Mouse (Mus musculus) hindbrain, embryonic 11.5 days (tissue): ENCODE measurements at regions not wholly inside any gene's neighbourhood (a gene's known extent, or its start where the extent isn't known, plus 50 kb on each side); places are given as distances from the start of the nearest gene placed in this dataset.

ENCODE experiments used
- ATAC-seq: fragments of 200-750 bp; cut with Nextera tagmentation; 2 replicates; pipeline ENCODE4 v1.8.0; 2017; ENCODE audit warnings: mild to moderate bottlenecking, moderate TSS enrichment, moderate library complexity; ENCODE audit not compliant: low FRiP score
- DNase-seq: peaks from one replicate; pipeline ENCODE4 v3.0.0-alpha.2; 2015; ENCODE audit warnings: low spot score
- H3K27ac ChIP-seq: fragments of 300-500 bp; sonication (generic); 2 replicates; pipeline ENCODE4 v1.5.1; 2014; ENCODE audit warnings: mild to moderate bottlenecking, low read depth, low read length
- H3K27me3 ChIP-seq: fragments of 300-500 bp; sonication (generic); 2 replicates; pipeline ENCODE4 v1.6.1; 2014; ENCODE audit warnings: mild to moderate bottlenecking, low read length, moderate library complexity, mixed read lengths; ENCODE audit not compliant: control insufficient read depth, insufficient read depth
- H3K36me3 ChIP-seq: fragments of 300-500 bp; sonication (generic); 2 replicates; pipeline ENCODE4 v1.6.1; 2014; ENCODE audit warnings: mild to moderate bottlenecking, low read length, moderate library complexity, mixed read lengths; ENCODE audit not compliant: control insufficient read depth, insufficient read depth
- H3K4me1 ChIP-seq: fragments of 300-500 bp; sonication (generic); replicated peaks from 2 replicates; pipeline ENCODE4 v1.6.1; 2014; ENCODE audit warnings: low read length, mixed read lengths; ENCODE audit not compliant: control insufficient read depth, insufficient read depth
- H3K4me2 ChIP-seq: fragments of 300-500 bp; sonication (generic); replicated peaks from 2 replicates; pipeline ENCODE4 v1.6.1; 2014; ENCODE audit warnings: mild to moderate bottlenecking, low read depth, low read length
- H3K4me3 ChIP-seq: fragments of 300-500 bp; sonication (generic); 2 replicates; pipeline ENCODE4 v1.5.1; 2014; ENCODE audit warnings: low read depth, low read length
- H3K9ac ChIP-seq: fragments of 300-500 bp; sonication (generic); 2 replicates; pipeline ENCODE4 v1.6.1; 2014; ENCODE audit warnings: low read depth, low read length
- H3K9me3 ChIP-seq: fragments of 300-500 bp; sonication (generic); 2 replicates; pipeline ENCODE4 v1.6.1; 2016; ENCODE audit warnings: low read length; ENCODE audit not compliant: control insufficient read depth
- WGBS: fragments of 180-500 bp; shearing (Covaris S2); extraction: QIAGEN DNeasy Blood & Tissue Kit; methylation state at CpG from one replicate; pipeline ENCODE4 v1.1.7; 2014; 5-methylcytosine and 5-hydroxymethylcytosine counted together

DNA sequence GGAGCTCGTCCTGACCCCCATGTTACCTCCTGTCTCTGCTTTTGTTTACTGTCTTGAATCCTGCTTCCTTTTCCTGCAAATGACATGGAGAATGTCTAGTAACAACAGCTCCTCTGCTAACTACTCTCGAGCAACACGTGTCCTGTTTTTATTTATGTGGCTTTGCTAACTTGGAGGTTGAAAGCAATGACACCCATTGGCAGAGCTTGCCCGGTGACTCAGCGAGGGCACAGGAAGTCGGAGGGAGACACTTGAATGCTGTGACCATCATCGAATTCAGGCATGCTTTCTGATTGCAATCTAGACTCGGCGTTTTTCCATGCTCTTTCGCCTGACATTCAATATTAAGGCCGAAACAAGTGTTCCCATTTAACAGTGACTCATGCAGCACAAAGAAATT is 192.7 kb upstream of the Bmper start:
- ATAC-seq (no peak), DNase-seq (no peak)
- no peak overlapping the region for H3K4me3 ChIP-seq
- H3K4me2 ChIP-seq: no peak overlapping the region
- H3K9ac ChIP-seq: no peak overlapping the region
- 77% methylated on average over 11 of the region's 11 CpGs for WGBS
- H3K27me3 ChIP-seq: no peaks in the 10 kb centered on the region; the same call in 1 of the 2 replicates
- H3K27ac ChIP-seq: no peak overlapping the region
- H3K36me3 ChIP-seq: no peaks in the 10 kb centered on the region
- no peaks in the 10 kb centered on the region for H3K4me1 ChIP-seq
- H3K9me3 ChIP-seq: no peaks in the 10 kb centered on the region

DNA sequence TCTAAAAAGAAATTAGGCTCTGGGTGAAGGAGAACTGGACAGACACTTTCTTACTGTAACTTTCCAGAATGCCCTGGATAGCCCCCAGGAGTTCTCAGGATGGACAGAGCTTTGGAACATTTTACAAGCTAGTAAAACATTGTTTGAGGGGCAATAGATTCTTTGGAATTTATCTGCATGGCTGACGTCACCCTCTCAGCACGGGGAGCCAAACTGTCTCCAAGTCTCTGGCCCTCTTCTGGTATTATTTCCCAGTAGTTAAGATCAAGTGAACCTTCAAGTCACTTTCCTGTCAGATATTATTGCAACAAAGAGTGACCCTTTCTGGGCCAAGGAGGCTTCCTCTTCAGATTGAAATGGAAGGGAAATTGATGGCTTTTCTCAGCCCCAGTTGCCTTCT is 192.3 kb upstream of the Bmper start:
- H3K4me1 ChIP-seq: no peaks in the 10 kb centered on the region

DNA sequence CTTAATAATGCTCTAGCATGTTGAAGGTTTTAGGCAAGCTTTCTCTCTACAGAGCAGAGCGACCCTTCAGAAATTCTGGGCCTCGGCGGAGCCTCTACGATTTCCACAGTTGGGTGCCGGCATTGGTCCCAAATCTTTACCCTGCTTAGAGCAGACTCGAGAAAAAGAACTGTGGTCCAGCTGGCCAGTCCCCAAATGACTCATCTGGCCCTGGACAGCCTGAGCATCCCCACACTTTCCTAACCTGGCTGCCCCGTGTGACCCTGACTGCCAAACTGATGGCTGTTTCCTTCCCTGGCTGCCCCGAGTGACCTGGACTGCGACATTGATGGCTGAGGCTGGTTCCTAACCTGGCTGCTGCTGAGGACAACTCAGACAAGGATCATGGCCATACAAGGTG is 191.0 kb upstream of the Bmper start:
- Histone ChIP-seq H3K9ac (no peak overlapping the region), H3K4me2 (no peak overlapping the region), H3K9me3 (no peaks in the 10 kb centered on the region), H3K27ac (no peak overlapping the region), H3K27me3 (no peaks in the 10 kb centered on the region; the same call in 1 of the 2 replicates), H3K4me3 (no peak overlapping the region), H3K4me1 (peaks cover 4% of the 10 kb centered on the region), H3K36me3 (no peaks in the 10 kb centered on the region)
- WGBS: 87% methylated on average over 9 of the region's 9 CpGs
- ATAC-seq (no peak), DNase-seq (no peak)

More for the DNA sequence above, 192.3 kb upstream of the Bmper start:
- Histone ChIP-seq H3K4me2 (no peak overlapping the region), H3K27me3 (no peaks in the 10 kb centered on the region; the same call in 1 of the 2 replicates), H3K9ac (no peak overlapping the region), H3K9me3 (no peaks in the 10 kb centered on the region), H3K27ac (no peak overlapping the region), H3K36me3 (no peaks in the 10 kb centered on the region), H3K4me3 (no peak overlapping the region)
- DNase-seq: no peak
- WGBS: 66% methylated on average over 2 of the region's 2 CpGs
- ATAC-seq: no peak

DNA sequence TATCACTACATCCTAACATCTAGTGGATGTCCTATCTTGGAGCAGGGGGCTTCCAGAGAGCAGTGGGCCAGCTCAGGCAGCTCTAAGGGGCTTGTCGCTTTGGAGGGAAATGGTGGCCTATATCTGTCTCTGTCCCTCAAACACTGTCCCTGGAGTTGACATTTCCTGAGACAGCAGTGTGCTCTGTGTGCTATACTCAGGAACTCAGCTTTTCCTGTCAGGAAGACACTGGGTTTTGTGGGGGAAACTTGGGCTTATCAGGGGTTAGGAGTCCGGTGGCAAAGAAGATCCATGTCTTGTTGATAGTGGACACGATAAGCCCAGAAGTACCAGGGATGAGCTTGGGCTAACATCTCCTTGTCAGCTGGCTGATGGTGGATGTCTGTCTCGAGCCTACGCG is 187.6 kb upstream of the Bmper start:
- no peak overlapping the region for H3K27ac ChIP-seq
- ATAC-seq (no peak), DNase-seq (no peak)
- no peak overlapping the region for H3K9ac ChIP-seq
- no peaks in the 10 kb centered on the region for H3K9me3 ChIP-seq
- 70% methylated on average over 6 of the region's 6 CpGs for WGBS
- no peaks in the 10 kb centered on the region for H3K36me3 ChIP-seq
- H3K4me2 ChIP-seq: no peak overlapping the region
- H3K27me3 ChIP-seq: no peaks in the 10 kb centered on the region; the same call in 1 of the 2 replicates
- H3K4me3 ChIP-seq: no peak overlapping the region
- H3K4me1 ChIP-seq: peaks cover 4% of the 10 kb centered on the region

DNA sequence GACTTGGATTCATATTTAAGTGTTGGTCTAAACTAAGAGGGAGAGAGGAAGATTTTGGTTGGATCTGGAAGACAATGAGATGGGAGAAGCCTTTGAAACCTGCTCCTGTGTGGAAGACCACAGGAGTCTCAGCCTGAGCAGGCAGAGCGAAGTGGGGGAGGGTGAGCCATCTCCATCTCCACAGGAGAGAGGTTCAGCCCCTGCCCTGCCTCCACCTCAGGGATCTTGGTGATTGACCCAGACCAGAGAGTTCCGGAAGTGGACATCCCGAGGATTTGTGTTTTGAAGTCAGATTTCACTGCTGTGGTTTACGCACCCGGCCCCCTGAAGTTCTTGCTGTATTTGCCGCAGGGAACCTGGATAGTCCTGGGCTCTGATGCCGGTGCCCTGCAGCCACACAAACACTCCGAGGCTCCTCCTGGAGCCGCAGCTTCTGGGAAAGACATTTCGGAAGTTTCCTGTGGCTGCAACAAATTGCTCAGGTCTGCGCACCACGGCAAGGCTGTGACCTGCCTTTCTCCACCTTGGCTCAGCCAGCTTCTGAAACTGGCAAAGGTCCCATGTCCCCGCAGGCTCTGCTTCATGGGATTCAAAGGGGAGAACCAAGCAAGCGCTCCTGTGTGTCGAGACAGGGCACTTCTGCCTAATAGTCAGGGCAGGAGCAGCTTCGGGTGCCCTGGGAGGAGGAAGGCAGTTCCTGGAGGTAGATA is 186.8 kb upstream of the Bmper start:
- H3K4me1 ChIP-seq: peaks cover 4% of the 10 kb centered on the region
- no peaks in the 10 kb centered on the region for H3K9me3 ChIP-seq
- H3K27me3 ChIP-seq: no peaks in the 10 kb centered on the region; the same call in 1 of the 2 replicates
- no peak overlapping the region; the same call in 1 of the 2 replicates for H3K9ac ChIP-seq
- no peak overlapping the region for H3K4me3 ChIP-seq
- H3K36me3 ChIP-seq: no peaks in the 10 kb centered on the region
- no peak overlapping the region for H3K27ac ChIP-seq
- ATAC-seq (no peak), DNase-seq (peak; percentile 38)
- 11% methylated on average over 16 of the region's 16 CpGs for WGBS
- peak overlapping the region; percentile 25 for H3K4me2 ChIP-seq

DNA sequence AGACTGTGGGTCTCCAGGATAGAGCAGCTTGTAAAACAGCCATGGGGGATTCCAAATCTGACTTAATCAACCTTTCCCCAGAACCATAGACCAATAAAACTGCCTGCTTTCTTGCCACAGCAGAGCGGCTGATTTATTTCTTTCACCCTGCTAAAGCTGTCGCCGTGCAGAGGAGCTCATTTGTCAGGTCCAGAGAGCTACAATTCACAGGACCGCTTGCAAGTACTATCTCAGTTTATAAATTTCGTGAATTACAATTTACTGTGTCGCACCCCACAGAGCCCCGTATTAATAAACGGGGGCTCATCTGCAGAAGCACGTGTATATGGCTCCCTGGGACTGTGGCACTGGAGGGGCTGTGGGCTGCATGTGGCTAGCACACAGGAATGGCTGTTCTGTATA is 185.4 kb upstream of the Bmper start:
- 66% methylated on average over 9 of the region's 9 CpGs for WGBS
- H3K4me1 ChIP-seq: peaks cover 4% of the 10 kb centered on the region
- ATAC-seq: peak; percentile 48; the same call in 1 of the 2 replicates
- H3K9ac ChIP-seq: no peak overlapping the region
- no peak overlapping the region for H3K4me2 ChIP-seq
- H3K27me3 ChIP-seq: no peaks in the 10 kb centered on the region; the same call in 1 of the 2 replicates
- no peaks in the 10 kb centered on the region for H3K36me3 ChIP-seq
- H3K9me3 ChIP-seq: no peaks in the 10 kb centered on the region
- H3K4me3 ChIP-seq: no peak overlapping the region
- no peak overlapping the region for H3K27ac ChIP-seq
- no peak for DNase-seq

DNA sequence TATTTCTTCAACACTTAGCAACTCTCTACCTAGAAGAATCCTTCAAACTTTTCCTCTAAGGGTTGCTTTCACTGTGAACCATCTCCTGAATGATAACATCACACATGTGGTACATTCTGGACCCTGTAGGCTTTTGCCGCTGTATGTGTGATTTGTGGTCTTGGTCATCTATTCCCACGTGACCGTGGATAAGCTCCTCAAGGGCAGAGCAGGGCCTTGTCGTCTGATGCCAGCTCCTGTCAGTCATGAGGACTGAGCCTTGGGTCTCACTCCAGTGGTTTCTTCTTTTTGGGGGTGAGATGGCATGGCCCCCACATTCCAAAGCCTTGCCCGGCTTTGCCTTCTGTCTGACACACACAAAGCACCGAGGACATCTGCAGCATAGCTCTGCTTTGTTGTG is 183.3 kb upstream of the Bmper start:
- ATAC-seq (no peak), DNase-seq (no peak)
- Histone ChIP-seq H3K4me3 (no peak overlapping the region), H3K9ac (no peak overlapping the region), H3K27me3 (no peaks in the 10 kb centered on the region; the same call in 1 of the 2 replicates), H3K36me3 (no peaks in the 10 kb centered on the region), H3K27ac (no peak overlapping the region), H3K9me3 (no peaks in the 10 kb centered on the region), H3K4me1 (peaks cover 4% of the 10 kb centered on the region), H3K4me2 (no peak overlapping the region)
- 91% methylated on average over 6 of the region's 6 CpGs for WGBS

DNA sequence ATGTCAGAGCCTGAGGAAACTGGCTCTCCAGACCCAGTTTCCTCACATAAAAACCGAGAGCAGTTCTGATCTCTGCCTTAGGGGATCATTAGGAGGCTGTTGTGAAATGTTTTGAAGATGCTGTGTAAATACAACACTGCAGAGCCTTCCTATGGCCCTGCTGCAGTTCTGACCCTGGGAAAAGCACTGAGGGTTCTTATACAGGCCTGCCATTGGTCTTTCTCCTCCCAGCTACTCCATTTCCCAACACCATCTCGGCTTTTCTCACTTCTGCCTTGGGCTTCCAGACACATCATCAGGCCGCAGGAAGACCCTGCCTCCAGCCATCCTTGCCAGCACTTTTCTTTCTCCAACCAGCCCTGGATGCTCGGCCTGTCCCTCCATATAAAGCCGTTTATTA is 181.9 kb upstream of the Bmper start:
- Histone ChIP-seq H3K9ac (no peak overlapping the region), H3K4me3 (no peak overlapping the region), H3K27ac (no peak overlapping the region), H3K4me2 (no peak overlapping the region), H3K27me3 (no peaks in the 10 kb centered on the region; the same call in 1 of the 2 replicates), H3K36me3 (no peaks in the 10 kb centered on the region), H3K9me3 (no peaks in the 10 kb centered on the region), H3K4me1 (peaks cover 4% of the 10 kb centered on the region)
- WGBS: 65% methylated on average over 5 of the region's 5 CpGs
- ATAC-seq (no peak), DNase-seq (no peak)
